Comparison of ENCODE assay signal across 32 mouse cellular contexts in the genomic region with DNA sequence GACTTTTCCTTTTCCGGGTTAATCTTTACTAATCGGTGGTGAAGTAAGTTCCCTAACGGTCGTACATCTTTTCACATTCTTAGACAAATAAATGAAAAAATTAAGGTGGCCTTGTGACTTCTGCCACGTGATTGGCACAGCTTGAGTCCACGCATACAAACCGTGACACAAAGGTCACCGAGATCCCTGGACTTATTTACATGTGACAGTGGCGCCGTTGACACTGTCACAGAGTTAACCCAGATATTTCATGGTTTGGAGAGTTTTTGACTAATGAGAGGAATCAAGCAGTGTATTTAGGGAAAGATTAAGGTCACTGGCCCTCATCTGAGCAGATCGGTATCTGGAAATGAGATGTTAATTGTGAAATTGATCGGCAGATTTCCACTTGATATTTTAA.
"Had no signal": no experiment of that assay in that cellular context is flagged by ENCODE, and none has a peak within 500 bp of the region (broad histone marks: within the 10 kb centered on the region; RNA-seq: fewer than 3 reads in every experiment).

No protein-coding gene starts in this region.

- H3K4me3 ChIP-seq: left cerebral cortex, adult 2 months; limb, embryonic 10.5 days; limb, embryonic 12.5 days; limb, embryonic 13.5 days; limb, embryonic 15.5 days; liver, embryonic 12.5 days; liver, embryonic 13.5 days; liver, embryonic 15.5 days; lung, embryonic 15.5 days; megakaryocyte, embryonic 14.5 days; midbrain, embryonic 10.5 days; midbrain, embryonic 12.5 days; midbrain, embryonic 13.5 days; midbrain, embryonic 15.5 days; myocyte; neural tube, embryonic 12.5 days had no signal

- H3K9me3 ChIP-seq: limb, embryonic 10.5 days; limb, embryonic 12.5 days; limb, embryonic 13.5 days; limb, embryonic 15.5 days; liver, embryonic 12.5 days; liver, embryonic 13.5 days; liver, embryonic 15.5 days; lung, embryonic 15.5 days; midbrain, embryonic 10.5 days; midbrain, embryonic 12.5 days; midbrain, embryonic 13.5 days; midbrain, embryonic 15.5 days; neural tube, embryonic 12.5 days had no signal

- DNase-seq: left cerebral cortex, postnatal 4 days; liver; liver, embryonic 13.5 days; lung, adult 18-20 months; lung, adult 2 months; lung, embryonic 14.5 days; lung, postnatal 10 days; lung, postnatal 14 days; lung, postnatal 36 days; lung, postnatal 4 days; midbrain, embryonic 14.5 days had no signal

- H3K9ac ChIP-seq: limb, embryonic 12.5 days; limb, embryonic 13.5 days; limb, embryonic 15.5 days; liver, embryonic 12.5 days; liver, embryonic 13.5 days; liver, embryonic 14.5 days; liver, embryonic 15.5 days; lung, embryonic 14.5 days; lung, embryonic 15.5 days; midbrain, embryonic 12.5 days; midbrain, embryonic 13.5 days; midbrain, embryonic 15.5 days; neural tube, embryonic 12.5 days had no signal

- H3K4me1 ChIP-seq: limb, embryonic 10.5 days; limb, embryonic 12.5 days; limb, embryonic 13.5 days; limb, embryonic 15.5 days; liver, embryonic 12.5 days; liver, embryonic 13.5 days; liver, embryonic 15.5 days; lung, embryonic 15.5 days; megakaryocyte, embryonic 14.5 days; midbrain, embryonic 10.5 days; midbrain, embryonic 12.5 days; midbrain, embryonic 13.5 days; midbrain, embryonic 15.5 days; neural tube, embryonic 12.5 days had no signal

- H3K27me3 ChIP-seq: liver, embryonic 13.5 days; liver, embryonic 15.5 days; lung, embryonic 15.5 days; midbrain, embryonic 12.5 days; midbrain, embryonic 13.5 days; midbrain, embryonic 15.5 days; neural tube, embryonic 12.5 days had no signal

- H3K4me2 ChIP-seq: limb, embryonic 12.5 days; limb, embryonic 13.5 days; limb, embryonic 15.5 days; liver, embryonic 11.5 days; liver, embryonic 12.5 days; liver, embryonic 13.5 days; liver, embryonic 15.5 days; lung, embryonic 14.5 days; lung, embryonic 15.5 days; midbrain, embryonic 11.5 days; midbrain, embryonic 12.5 days; midbrain, embryonic 13.5 days; midbrain, embryonic 15.5 days; neural tube, embryonic 12.5 days had no signal

- ATAC-seq: liver, embryonic 12.5 days; lung, postnatal 0 days; midbrain, embryonic 13.5 days; midbrain, embryonic 15.5 days; midbrain, embryonic 16.5 days had no signal

- H3K36me3 ChIP-seq: limb, embryonic 10.5 days; limb, embryonic 12.5 days; limb, embryonic 13.5 days; limb, embryonic 15.5 days; liver, embryonic 12.5 days; liver, embryonic 13.5 days; liver, embryonic 15.5 days; lung, embryonic 15.5 days; midbrain, embryonic 10.5 days; midbrain, embryonic 12.5 days; midbrain, embryonic 13.5 days; midbrain, embryonic 15.5 days; neural tube, embryonic 12.5 days had no signal

- H3K27ac ChIP-seq: left cerebral cortex, adult 2 months; limb, embryonic 10.5 days; limb, embryonic 12.5 days; limb, embryonic 13.5 days; limb, embryonic 15.5 days; liver, embryonic 12.5 days; liver, embryonic 13.5 days; liver, embryonic 14.5 days; liver, embryonic 15.5 days; lung, embryonic 15.5 days; macrophage; midbrain, embryonic 10.5 days; midbrain, embryonic 12.5 days; midbrain, embryonic 13.5 days; midbrain, embryonic 15.5 days; neural tube, embryonic 12.5 days had no signal
